Mouse (Mus musculus) central nervous system, embryonic 14 days (tissue): ENCODE results near the gene Tmem117. TPM values are rescaled to one million over a fixed set of nuclear protein-coding genes. Genes with fewer than 3 reads are reported as not detected.

ENCODE experiments used
- polyA plus RNA-seq: library from polyadenylated mRNA; depleted of rRNA; stranded (reverse); fragments of >200 nt; gene quantifications from 2 replicates; pipeline ENCODE4 v1.2.3, GENCODE M21; 2012; rRNA removed

Tmem117 gene
- polyA plus RNA-seq, result 1.6 and 2.4 TPM in 2 replicates

DNA sequence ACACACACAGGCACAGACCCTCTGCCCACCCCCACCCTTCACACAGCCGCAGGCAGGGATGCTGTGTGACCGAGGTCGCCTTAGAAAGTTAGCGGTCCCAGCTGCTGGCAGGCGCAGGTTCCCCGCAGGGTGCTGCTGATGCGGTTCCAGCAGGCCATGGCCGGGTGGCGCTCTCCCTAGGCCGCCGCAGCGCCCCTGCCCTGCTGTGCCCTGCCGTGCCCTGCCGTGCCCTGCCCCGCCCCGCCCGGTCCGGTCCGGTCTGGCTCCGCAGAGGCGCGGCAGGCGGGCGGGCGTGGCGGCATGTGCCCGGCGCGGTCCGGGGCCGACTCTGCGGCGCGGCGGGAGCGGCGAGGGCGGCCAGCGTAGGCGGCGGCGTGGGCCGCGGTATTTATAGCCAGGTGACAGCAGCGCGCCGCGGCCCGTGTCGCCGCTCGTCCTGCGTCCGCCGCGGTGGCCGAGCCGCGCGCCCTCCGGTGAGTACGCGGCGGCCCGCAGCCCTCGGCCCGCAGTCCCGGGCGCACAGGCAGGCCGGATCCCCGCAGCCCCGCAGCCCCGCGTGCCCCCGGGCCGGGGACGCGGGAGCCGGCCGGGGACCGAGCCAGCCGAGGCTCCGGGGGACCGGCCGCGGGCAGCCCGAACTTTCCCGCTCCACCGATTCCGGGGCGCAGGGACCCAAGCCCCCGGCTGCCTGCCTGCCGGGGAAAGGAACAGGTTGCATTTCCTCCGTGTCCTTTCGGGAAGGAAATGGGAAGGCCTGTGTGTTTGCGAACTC lies at the start of gene Tmem117:
TSS of gene Tmem117 (plus strand) at position 403 of the 772 bp plus-strand sequence.

GRCm38 (mm10) chr15:94589219-94590075 lies 39.6 kb upstream of the Tmem117 start, which contains the start of gene Twf1:
Gene Twf1 (minus strand): TSS chr15:94589889.

Other genes starting within 250 kb of the Tmem117 start
- 4.9 and 5.0 TPM in 2 replicates for gene Adamts20, start 163.8 kb upstream of the Tmem117 start, polyA plus RNA-seq
- gene Pus7l, start 85.7 kb upstream of the Tmem117 start, polyA plus RNA-seq, result 4.9 and 6.1 TPM in 2 replicates
- 1.5 and 2.1 TPM in 2 replicates for gene Irak4, start 85.6 kb upstream of the Tmem117 start, polyA plus RNA-seq
- gene Twf1, start 39.3 kb upstream of the Tmem117 start, polyA plus RNA-seq, result 47.4 and 57.3 TPM in 2 replicates